Mouse (Mus musculus) heart, embryonic 12.5 days (tissue): ENCODE data around the gene Eml1. TPM values are rescaled to one million over a fixed set of nuclear protein-coding genes. Genes with fewer than 3 reads are reported as not detected.
"Not testable (repeated sequence)": the region's sequence is repeated elsewhere in the genome, so short reads cannot be mapped to it uniquely, and the experiment has no call there.

Source experiments
- ATAC-seq: fragments of 200-750 bp; cut with Nextera tagmentation; 2 replicates; pipeline ENCODE4 v1.8.0; 2017; ENCODE audit warnings: moderate TSS enrichment, moderate library complexity; ENCODE audit not compliant: insufficient number of reproducible peaks, low FRiP score
- H3K27ac ChIP-seq: fragments of 300-500 bp; sonication (generic); 2 replicates; pipeline ENCODE4 v1.5.1; 2016; ENCODE audit warnings: mild to moderate bottlenecking, moderate library complexity; ENCODE audit not compliant: poor library complexity, severe bottlenecking
- H3K27me3 ChIP-seq: fragments of 300-500 bp; sonication (generic); replicated peaks from 2 replicates; pipeline ENCODE4 v1.6.1; 2016; ENCODE audit warnings: mild to moderate bottlenecking, moderate library complexity
- H3K36me3 ChIP-seq: fragments of 300-500 bp; sonication (generic); 2 replicates; pipeline ENCODE4 v1.6.1; 2016; ENCODE audit warnings: mild to moderate bottlenecking, moderate library complexity
- H3K4me1 ChIP-seq: fragments of 300-500 bp; sonication (generic); replicated peaks from 2 replicates; pipeline ENCODE4 v1.6.1; 2016; ENCODE audit warnings: mild to moderate bottlenecking
- H3K4me2 ChIP-seq: fragments of 300-500 bp; sonication (generic); 2 replicates; pipeline ENCODE4 v1.6.1; 2016; ENCODE audit warnings: mild to moderate bottlenecking, moderate library complexity
- H3K4me3 ChIP-seq: fragments of 300-500 bp; sonication (generic); 2 replicates; pipeline ENCODE4 v1.5.1; 2016; ENCODE audit warnings: mild to moderate bottlenecking
- H3K9ac ChIP-seq: fragments of 300-500 bp; sonication (generic); 2 replicates; pipeline ENCODE4 v1.6.1; 2016; ENCODE audit warnings: mild to moderate bottlenecking, moderate library complexity
- H3K9me3 ChIP-seq: fragments of 300-500 bp; sonication (generic); replicated peaks from 2 replicates; pipeline ENCODE4 v1.6.1; 2016; ENCODE audit warnings: mild to moderate bottlenecking, moderate library complexity
- WGBS: fragments of 180-500 bp; shearing (Covaris S2); methylation state at CpG from one replicate; pipeline ENCODE4 v1.1.7; 2016; 5-methylcytosine and 5-hydroxymethylcytosine counted together
- polyA plus RNA-seq: library from polyadenylated mRNA; unstranded; fragments of >200 nt; fragmentation: Nextera tagmentation; extraction: Ambion mirVana; gene quantifications from 2 replicates; pipeline ENCODE4 v1.2.1, GENCODE M21; 2016

Eml1 gene
- polyA plus RNA-seq, 1 experiment from 2014 or later: 49.5 TPM

DNA sequence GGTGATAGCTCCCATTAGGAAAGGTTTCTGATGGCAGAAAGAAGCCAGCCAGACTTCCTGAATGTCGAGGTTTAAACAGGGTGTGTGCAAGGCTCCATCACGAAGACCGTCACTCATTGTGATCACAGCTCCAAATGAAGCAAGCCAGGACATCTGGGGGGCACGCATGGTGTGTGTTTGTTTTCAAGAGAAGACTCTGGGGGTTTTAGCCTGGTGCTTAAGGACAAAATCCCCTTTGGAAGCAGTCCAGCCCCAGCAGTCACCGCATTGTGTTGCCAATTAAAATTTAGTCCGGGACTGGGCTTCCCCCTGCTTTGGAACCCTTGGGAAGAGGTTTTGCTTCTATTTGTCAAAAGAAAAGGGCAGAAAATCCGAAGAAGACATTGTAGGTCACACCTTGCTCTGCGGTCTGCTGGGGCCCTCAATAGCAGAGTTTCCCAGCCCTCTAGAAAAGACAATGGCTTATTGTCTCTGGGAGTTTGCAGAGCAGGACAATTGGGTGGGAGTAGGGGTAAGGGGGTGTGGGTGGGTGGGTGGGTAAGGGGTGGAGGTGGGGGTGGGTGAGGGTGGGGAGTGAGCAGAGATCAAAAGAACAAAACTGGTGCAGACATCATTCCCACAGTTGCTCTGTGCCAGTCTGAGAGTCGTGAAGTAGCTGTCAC lies 110.1 kb downstream of the Eml1 start:
- peaks cover 18% of the 10 kb centered on the region for H3K4me1 ChIP-seq
- 0 out of 2 replicates have a peak, but pooled peaks cover 6% of the 10 kb centered on the region for H3K36me3 ChIP-seq
- H3K9ac ChIP-seq: no peak overlapping the region
- no peak for ATAC-seq
- H3K9me3 ChIP-seq: no peaks in the 10 kb centered on the region
- H3K27ac ChIP-seq: no peak overlapping the region
- no peaks in the 10 kb centered on the region for H3K27me3 ChIP-seq
- 28% methylated on average over 9 of the region's 9 CpGs for whole genome bisulfite sequencing
- no peak overlapping the region for H3K4me3 ChIP-seq
- no peak overlapping the region for H3K4me2 ChIP-seq

- WGBS: 82% methylated on average over 5 of the region's 5 CpGs
- H3K4me3 ChIP-seq: no peak overlapping the region
- H3K4me2 ChIP-seq: no peak overlapping the region
- H3K36me3 ChIP-seq: no peaks in the 10 kb centered on the region
- H3K4me1 ChIP-seq: peaks cover 17% of the 10 kb centered on the region
- H3K27me3 ChIP-seq: no peaks in the 10 kb centered on the region
- H3K9ac ChIP-seq: no peak overlapping the region
- H3K27ac ChIP-seq: no peak overlapping the region
- ATAC-seq: no peak
- no peaks in the 10 kb centered on the region for H3K9me3 ChIP-seq
Measured at GRCm38 (mm10) chr12:108489076-108489475, 118.3 kb downstream of the Eml1 start.

DNA sequence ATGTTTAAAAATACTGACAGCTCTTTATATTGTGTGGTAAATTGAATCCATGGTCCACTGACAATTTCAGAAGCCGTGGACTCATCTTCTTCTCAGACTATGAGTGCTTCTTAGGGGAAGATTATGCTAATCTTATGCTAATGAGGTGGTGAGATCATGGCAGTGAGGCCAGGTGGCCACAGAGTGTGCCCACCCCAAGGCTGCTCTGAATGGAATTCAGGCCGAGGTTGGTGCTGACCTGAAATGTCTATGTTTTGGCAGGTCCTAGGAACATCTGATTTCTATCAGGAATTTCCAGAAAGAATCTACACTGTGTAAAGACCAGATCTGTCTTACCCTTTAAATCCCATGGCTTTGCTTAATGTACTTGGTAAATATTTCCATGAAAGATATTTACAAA lies 119.0 kb downstream of the Eml1 start:
- Histone ChIP-seq H3K4me1 (peaks cover 17% of the 10 kb centered on the region), H3K9me3 (no peaks in the 10 kb centered on the region), H3K4me3 (no peak overlapping the region), H3K36me3 (no peaks in the 10 kb centered on the region), H3K9ac (no peak overlapping the region), H3K27ac (no peak overlapping the region), H3K4me2 (no peak overlapping the region), H3K27me3 (no peaks in the 10 kb centered on the region)
- no peak for ATAC-seq
- 59% methylated on average over 2 of the region's 2 CpGs for WGBS

DNA sequence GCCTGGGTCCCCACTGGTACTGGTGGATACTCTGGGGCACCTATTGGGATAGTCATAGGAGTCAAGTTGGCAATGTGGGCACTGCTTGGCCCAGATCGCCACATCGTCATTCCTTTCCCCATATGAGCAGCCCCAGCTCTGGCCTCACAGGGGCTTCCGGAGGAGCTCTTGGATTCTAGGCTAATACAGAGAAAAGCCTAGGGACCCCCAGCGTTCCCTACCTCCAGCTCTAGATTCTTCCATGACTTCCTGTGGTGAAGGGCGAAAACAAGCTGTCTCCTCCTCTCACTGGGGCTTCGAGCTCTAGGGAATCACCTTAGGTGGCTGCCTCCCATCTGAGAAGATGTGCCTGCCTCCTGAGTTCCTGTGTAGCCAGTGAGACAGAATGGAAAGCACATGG lies 119.6 kb downstream of the Eml1 start:
- Histone ChIP-seq H3K27ac (no peak overlapping the region), H3K9me3 (no peaks in the 10 kb centered on the region), H3K4me3 (no peak overlapping the region), H3K27me3 (no peaks in the 10 kb centered on the region), H3K4me2 (no peak overlapping the region), H3K36me3 (no peaks in the 10 kb centered on the region), H3K4me1 (peaks cover 18% of the 10 kb centered on the region), H3K9ac (no peak overlapping the region)
- 84% methylated on average over 6 of the region's 6 CpGs for WGBS
- no peak for ATAC-seq

GRCm38 (mm10) chr12:108490954-108491353 lies 120.2 kb downstream of the Eml1 start:
- H3K4me3 ChIP-seq: no peak overlapping the region
- H3K27ac ChIP-seq: no peak overlapping the region
- no peak overlapping the region for H3K9ac ChIP-seq
- WGBS: 37% methylated on average over 7 of the region's 7 CpGs
- no peaks in the 10 kb centered on the region for H3K9me3 ChIP-seq
- ATAC-seq: no peak
- no peak overlapping the region for H3K4me2 ChIP-seq
- H3K27me3 ChIP-seq: no peaks in the 10 kb centered on the region
- H3K4me1 ChIP-seq: peaks cover 18% of the 10 kb centered on the region
- no peaks in the 10 kb centered on the region for H3K36me3 ChIP-seq

GRCm38 (mm10) chr12:108494011-108494541 lies 123.3 kb downstream of the Eml1 start:
- Histone ChIP-seq H3K27ac (0 out of 2 replicates have a peak overlapping the region, but pooled peaks have one; percentile 32), H3K4me1 (peaks cover 16% of the 10 kb centered on the region), H3K4me3 (no peak overlapping the region), H3K9ac (no peak overlapping the region), H3K36me3 (no peaks in the 10 kb centered on the region), H3K27me3 (no peaks in the 10 kb centered on the region), H3K4me2 (no peak overlapping the region), H3K9me3 (no peaks in the 10 kb centered on the region)
- 14% methylated on average over 4 of the region's 4 CpGs for WGBS
- no peak for ATAC-seq

DNA sequence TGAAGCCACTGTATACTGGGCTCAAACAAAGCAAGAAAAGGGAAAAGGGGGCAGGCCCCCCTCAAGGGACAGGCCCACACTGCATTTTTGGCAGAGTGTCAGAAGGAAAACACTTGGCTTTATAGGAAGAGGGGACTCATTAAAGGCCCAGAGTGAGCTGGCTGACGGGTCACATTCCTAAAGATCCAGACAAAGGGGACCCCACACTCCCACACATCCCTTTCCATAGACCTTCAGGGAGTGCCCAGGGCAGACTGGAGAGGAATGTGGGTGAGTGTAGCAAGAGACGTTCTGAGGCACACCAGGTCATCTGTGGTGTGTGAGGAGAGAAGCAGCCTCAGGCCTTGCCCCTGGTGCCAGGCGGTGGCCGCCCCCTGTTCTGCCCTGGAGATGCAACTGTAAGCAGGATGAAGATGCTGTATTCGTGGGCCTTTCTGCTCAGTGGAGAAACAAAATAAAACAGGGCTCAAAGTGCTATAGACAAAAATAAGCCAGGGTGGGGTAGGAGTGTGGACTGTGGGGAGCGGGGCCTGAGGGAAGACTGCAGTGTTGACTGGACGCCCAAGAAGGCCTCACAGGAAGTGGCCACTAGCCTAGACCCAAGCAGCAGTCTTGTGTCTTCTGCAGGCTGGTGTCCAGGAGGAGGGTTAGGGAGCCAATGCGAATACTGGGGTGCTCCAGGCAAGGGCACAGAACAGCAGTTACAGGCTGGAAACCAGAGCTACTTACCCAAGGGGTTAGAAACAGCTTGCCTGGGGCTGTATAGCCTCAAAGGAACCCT lies 124.9 kb downstream of the Eml1 start:
- Histone ChIP-seq H3K4me3 (no peak overlapping the region), H3K27ac (no peak overlapping the region), H3K9ac (no peak overlapping the region), H3K4me1 (peaks cover 16% of the 10 kb centered on the region), H3K36me3 (no peaks in the 10 kb centered on the region), H3K9me3 (no peaks in the 10 kb centered on the region), H3K4me2 (no peak overlapping the region), H3K27me3 (no peaks in the 10 kb centered on the region)
- 69% methylated on average over 8 of the region's 8 CpGs for WGBS
- no peak for ATAC-seq

DNA sequence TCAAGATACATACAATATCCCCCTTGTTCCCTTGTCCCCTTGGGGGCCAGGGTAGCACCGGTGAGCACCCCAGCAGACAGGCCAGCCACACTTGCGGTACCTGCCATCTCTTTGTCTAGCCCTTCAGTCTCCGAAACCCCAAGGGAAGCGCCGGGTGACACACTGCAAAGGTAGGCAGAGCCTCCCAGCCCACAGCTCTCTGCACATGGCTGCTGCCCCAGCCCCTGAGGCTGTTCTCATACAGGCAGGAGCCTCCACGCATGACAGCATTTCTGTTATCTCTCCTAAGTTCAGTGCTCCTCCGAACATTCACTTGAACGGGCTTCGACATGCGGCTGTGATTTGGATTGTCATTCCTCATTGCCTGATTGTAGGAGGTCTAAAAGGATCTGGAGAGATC lies 132.3 kb downstream of the Eml1 start:
- 34% methylated on average over 10 of the region's 10 CpGs for WGBS
- peak overlapping the region; percentile 58 for H3K4me2 ChIP-seq
- peak overlapping the region; percentile 21; the same call in 1 of the 2 replicates for H3K4me3 ChIP-seq
- no peaks in the 10 kb centered on the region for H3K9me3 ChIP-seq
- no peak for ATAC-seq
- peaks cover 12% of the 10 kb centered on the region for H3K4me1 ChIP-seq
- no peaks in the 10 kb centered on the region for H3K27me3 ChIP-seq
- no peak overlapping the region for H3K27ac ChIP-seq
- no peaks in the 10 kb centered on the region; the same call in 1 of the 2 replicates for H3K36me3 ChIP-seq
- no peak overlapping the region for H3K9ac ChIP-seq

- Histone ChIP-seq H3K4me2 (peak overlapping the region; percentile 58), H3K36me3 (no peaks in the 10 kb centered on the region; the same call in 1 of the 2 replicates), H3K9me3 (no peaks in the 10 kb centered on the region), H3K4me1 (peaks cover 13% of the 10 kb centered on the region), H3K27ac (no peak overlapping the region), H3K9ac (no peak overlapping the region), H3K27me3 (no peaks in the 10 kb centered on the region), H3K4me3 (peak overlapping the region; percentile 21)
- peak; percentile 55; the same call in 1 of the 2 replicates for ATAC-seq
- WGBS: 21% methylated on average over 16 of the region's 16 CpGs
Measured at GRCm38 (mm10) chr12:108503582-108503981, 132.8 kb downstream of the Eml1 start.

DNA sequence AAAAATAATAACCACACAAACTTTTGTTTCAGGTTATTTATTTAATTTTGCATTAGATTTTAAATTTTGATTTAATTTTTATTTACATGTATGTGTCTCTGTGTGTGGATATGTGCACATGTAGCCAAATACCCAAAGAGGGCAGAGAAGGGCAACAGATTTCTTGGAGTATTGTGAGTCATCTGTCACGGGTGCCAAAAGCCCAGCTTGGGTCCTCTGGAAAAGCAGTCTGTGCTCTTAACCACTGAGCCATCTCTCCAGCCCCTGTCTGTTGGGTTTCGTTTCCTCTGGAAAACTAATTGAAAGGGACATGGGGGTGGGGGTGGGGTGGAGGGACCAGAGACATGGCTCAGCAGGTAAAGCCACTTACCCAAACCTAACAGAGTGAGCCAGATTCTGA lies 135.1 kb downstream of the Eml1 start:
- WGBS: 73% methylated on average over 2 of the region's 2 CpGs
- no peaks in the 10 kb centered on the region for H3K27me3 ChIP-seq
- ATAC-seq: no peak

GRCm38 (mm10) chr12:108507046-108507445 lies 136.3 kb downstream of the Eml1 start:
- not testable (repeated sequence) for H3K27ac ChIP-seq, H3K4me3 ChIP-seq, H3K36me3 ChIP-seq, ATAC-seq, H3K4me2 ChIP-seq, H3K9me3 ChIP-seq, H3K27me3 ChIP-seq, H3K9ac ChIP-seq
- H3K4me1 ChIP-seq: peaks cover 23% of the 10 kb centered on the region
- WGBS: 81% methylated on average over 3 of the region's 3 CpGs

More for the DNA sequence above, 135.1 kb downstream of the Eml1 start:
- no peak overlapping the region for H3K27ac ChIP-seq
- no peak overlapping the region for H3K4me2 ChIP-seq
- H3K36me3 ChIP-seq: no peaks in the 10 kb centered on the region; the same call in 1 of the 2 replicates
- no peak overlapping the region for H3K4me3 ChIP-seq
- H3K4me1 ChIP-seq: peaks cover 23% of the 10 kb centered on the region
- no peaks in the 10 kb centered on the region for H3K9me3 ChIP-seq
- no peak overlapping the region for H3K9ac ChIP-seq
